Mouse (Mus musculus): Measurements from ENCODE around the gene Plekhm2.

DNA sequence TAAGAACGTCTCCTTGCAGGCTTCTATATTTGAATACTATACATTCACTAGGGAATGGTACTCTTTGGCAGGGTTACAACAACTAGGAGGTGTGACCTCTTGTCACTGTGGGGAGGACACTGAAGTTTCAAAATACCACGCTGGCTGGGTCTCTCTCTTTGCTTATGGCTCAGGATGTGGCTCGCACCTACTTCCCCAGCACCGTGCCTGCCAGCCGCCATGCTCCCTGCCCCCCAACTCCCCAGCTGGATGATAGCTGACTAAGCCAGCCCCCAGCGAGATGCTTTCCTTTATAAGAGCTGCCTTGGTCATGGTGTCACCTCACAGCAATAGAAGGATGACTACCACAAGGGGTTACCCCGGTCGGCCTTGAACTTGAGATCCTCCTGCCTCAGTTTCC, 11.7 kb downstream of the Plekhm2 start:
- TF ChIP-seq CTCF (IDR thresholded peaks at IDR 0.05; ENCODE audit: low read depth) (no peak), EP300 (optimal IDR thresholded peaks at IDR 0.05) (no peak)

Measured in stomach, postnatal 0 days (tissue).